Mouse (Mus musculus): Measurements from ENCODE around the gene Cbfa2t3. TPM values are rescaled to one million over a fixed set of nuclear protein-coding genes. Genes with fewer than 3 reads are reported as not detected.
A peak's percentile ranks its signal among the peaks of the same experiment; 100 is the strongest.

Gene Cbfa2t3
- polyA plus RNA-seq, 1 experiment from 2014 or later: 6.0 TPM

GRCm38 (mm10) chr8:122579196-122579595, 119.7 kb downstream of the Cbfa2t3 start:
- Histone ChIP-seq H3K4me3 (ENCODE audit: low read depth, low read length) (no peak overlapping the region), H3K9me3 (ENCODE audit: control insufficient read depth, low read length) (no peaks in the 10 kb centered on the region), H3K27ac (ENCODE audit: low read depth, low read length) (no peak overlapping the region), H3K4me2 (ENCODE audit: low read depth, low read length, severe bottlenecking) (no peak overlapping the region), H3K27me3 (ENCODE audit: control insufficient read depth, insufficient read depth, low read length) (no peaks in the 10 kb centered on the region), H3K4me1 (replicated peaks; ENCODE audit: control insufficient read depth, insufficient read depth, low read length) (peaks cover 22% of the 10 kb centered on the region), H3K36me3 (ENCODE audit: control insufficient read depth, insufficient read depth, low read length) (no peaks in the 10 kb centered on the region), H3K9ac (ENCODE audit: low read length) (no peak overlapping the region)
- 22% methylated on average over 7 of the region's 7 CpGs for WGBS
- DNase-seq (ENCODE audit: low spot score): no peak
- no peak for ATAC-seq (replicated peaks; ENCODE audit: low FRiP score)

- WGBS: 42% methylated on average over 10 of the region's 10 CpGs
- Histone ChIP-seq H3K27ac (ENCODE audit: low read depth, low read length) (no peak overlapping the region), H3K4me3 (ENCODE audit: low read depth, low read length) (peak overlapping the region; percentile 44; the same call in 1 of the 2 replicates), H3K36me3 (ENCODE audit: control insufficient read depth, insufficient read depth, low read length) (peaks cover 4% of the 10 kb centered on the region; the same call in 1 of the 2 replicates), H3K4me2 (ENCODE audit: low read depth, low read length, severe bottlenecking) (peak overlapping the region; percentile 52; the same call in 1 of the 2 replicates), H3K9me3 (ENCODE audit: control insufficient read depth, low read length) (no peaks in the 10 kb centered on the region), H3K27me3 (ENCODE audit: control insufficient read depth, insufficient read depth, low read length) (no peaks in the 10 kb centered on the region), H3K4me1 (replicated peaks; ENCODE audit: control insufficient read depth, insufficient read depth, low read length) (peaks cover 24% of the 10 kb centered on the region), H3K9ac (ENCODE audit: low read length) (peak overlapping the region; percentile 61)
- ATAC-seq (replicated peaks; ENCODE audit: low FRiP score): peak; percentile 26
- no peak for DNase-seq (ENCODE audit: low spot score)
These were observed 121.8 kb downstream of the Cbfa2t3 start for GRCm38 (mm10) chr8:122577116-122577515.

GRCm38 (mm10) chr8:122576648-122577022, 122.3 kb downstream of the Cbfa2t3 start, which contains the start of gene Aprt:
Gene Aprt, minus strand, starts transcription at chr8:122576909.
- ATAC-seq (replicated peaks; ENCODE audit: low FRiP score) (peak; percentile 92), DNase-seq (ENCODE audit: low spot score) (peak; percentile 97)
- Histone ChIP-seq H3K4me1 (replicated peaks; ENCODE audit: control insufficient read depth, insufficient read depth, low read length) (peaks cover 24% of the 10 kb centered on the region), H3K27ac (ENCODE audit: low read depth, low read length) (no peak within 1 kb of the TSS), H3K9me3 (ENCODE audit: control insufficient read depth, low read length) (no peaks in the 10 kb centered on the region), H3K9ac (ENCODE audit: low read length) (peak within 1 kb of the TSS; percentile 61), H3K36me3 (ENCODE audit: control insufficient read depth, insufficient read depth, low read length) (peaks cover 8% of the 10 kb centered on the region; the same call in 1 of the 2 replicates), H3K4me2 (ENCODE audit: low read depth, low read length, severe bottlenecking) (peak within 1 kb of the TSS; percentile 52), H3K4me3 (ENCODE audit: low read depth, low read length) (peak within 1 kb of the TSS; percentile 44), H3K27me3 (ENCODE audit: control insufficient read depth, insufficient read depth, low read length) (no peaks in the 10 kb centered on the region)
- under 1% methylated on average over 39 of the region's 39 CpGs for WGBS

DNA sequence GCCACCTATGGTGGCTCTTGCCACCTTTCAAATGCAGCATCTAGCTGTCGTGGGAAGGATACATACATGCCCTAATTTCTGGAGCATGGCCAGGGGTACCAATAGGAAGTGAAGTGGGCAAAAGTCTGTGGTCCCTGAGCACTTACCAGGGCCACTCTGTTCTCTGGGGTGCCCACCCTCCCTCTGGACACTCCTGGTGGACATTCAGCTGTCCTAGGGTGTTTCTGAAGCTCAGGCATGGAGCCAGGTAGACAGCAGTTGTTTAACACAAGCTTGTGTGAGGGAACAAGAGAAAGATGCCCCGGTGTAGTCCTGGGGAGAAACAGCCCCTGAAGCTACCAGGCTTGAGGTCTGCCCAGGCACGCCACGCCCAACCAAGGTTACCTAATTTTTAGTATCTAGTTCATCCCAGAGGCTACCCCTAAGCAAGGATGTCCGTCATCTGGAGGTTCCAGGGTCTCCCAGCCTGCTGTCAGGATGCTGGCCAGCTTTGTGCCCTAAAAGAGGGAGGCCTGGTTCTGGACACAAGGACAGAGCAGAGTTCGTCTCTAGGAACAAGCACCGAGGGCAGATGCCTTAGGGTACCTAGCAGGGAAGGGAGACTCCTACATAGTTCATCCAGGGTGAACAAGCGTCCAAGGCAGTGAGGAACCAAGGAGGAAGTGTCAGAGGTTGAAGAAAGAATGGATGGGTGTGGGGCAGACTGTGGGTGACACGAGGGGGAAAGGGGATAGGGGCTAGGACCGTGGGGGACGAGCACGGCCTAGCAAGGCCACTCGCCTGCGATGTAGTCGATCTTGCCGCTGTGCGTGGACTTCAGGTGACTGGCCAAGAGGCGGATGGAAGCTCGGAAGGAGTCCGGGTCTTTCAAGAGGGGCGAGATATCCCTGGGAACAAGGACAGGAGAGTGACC, 122.9 kb downstream of the Cbfa2t3 start:
- peaks cover 15% of the 10 kb centered on the region; the same call in 1 of the 2 replicates for H3K36me3 ChIP-seq (ENCODE audit: control insufficient read depth, insufficient read depth, low read length)
- DNase-seq (ENCODE audit: low spot score) (no peak), ATAC-seq (replicated peaks; ENCODE audit: low FRiP score) (peak; percentile 25)
- peak overlapping the region; percentile 52 for H3K4me2 ChIP-seq (ENCODE audit: low read depth, low read length, severe bottlenecking)
- H3K4me1 ChIP-seq (replicated peaks; ENCODE audit: control insufficient read depth, insufficient read depth, low read length): peaks cover 24% of the 10 kb centered on the region
- no peaks in the 10 kb centered on the region for H3K9me3 ChIP-seq (ENCODE audit: control insufficient read depth, low read length)
- no peak overlapping the region for H3K27ac ChIP-seq (ENCODE audit: low read depth, low read length)
- no peaks in the 10 kb centered on the region for H3K27me3 ChIP-seq (ENCODE audit: control insufficient read depth, insufficient read depth, low read length)
- 18% methylated on average over 21 of the region's 21 CpGs for WGBS
- H3K4me3 ChIP-seq (ENCODE audit: low read depth, low read length): peak overlapping the region; percentile 44
- H3K9ac ChIP-seq (ENCODE audit: low read length): peak overlapping the region; percentile 61

DNA sequence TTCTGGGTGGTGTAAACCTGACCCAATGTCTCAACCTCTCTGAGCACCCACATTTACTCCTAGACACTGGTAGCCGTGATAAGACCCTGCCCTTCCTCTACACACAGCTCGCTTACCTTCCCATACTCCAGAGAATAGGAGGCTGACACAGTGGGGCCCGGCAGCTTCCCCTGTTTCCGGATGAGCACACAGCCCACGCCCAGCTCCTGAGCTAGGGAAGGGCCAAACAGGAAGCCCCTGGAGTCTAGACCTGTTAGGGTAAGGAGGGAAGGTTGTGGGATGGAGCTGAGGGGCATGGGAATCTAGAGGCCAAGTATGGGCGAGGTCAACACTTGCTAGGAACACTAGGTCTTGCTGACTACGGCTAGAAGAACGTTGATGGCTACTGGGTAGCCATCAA, 123.6 kb downstream of the Cbfa2t3 start:
- Histone ChIP-seq H3K9ac (ENCODE audit: low read length) (no peak overlapping the region), H3K4me1 (replicated peaks; ENCODE audit: control insufficient read depth, insufficient read depth, low read length) (peaks cover 24% of the 10 kb centered on the region), H3K4me3 (ENCODE audit: low read depth, low read length) (no peak overlapping the region), H3K36me3 (ENCODE audit: control insufficient read depth, insufficient read depth, low read length) (peaks cover 18% of the 10 kb centered on the region), H3K27ac (ENCODE audit: low read depth, low read length) (no peak overlapping the region), H3K4me2 (ENCODE audit: low read depth, low read length, severe bottlenecking) (no peak overlapping the region), H3K9me3 (ENCODE audit: control insufficient read depth, low read length) (no peaks in the 10 kb centered on the region), H3K27me3 (ENCODE audit: control insufficient read depth, insufficient read depth, low read length) (no peaks in the 10 kb centered on the region)
- DNase-seq (ENCODE audit: low spot score) (no peak), ATAC-seq (replicated peaks; ENCODE audit: low FRiP score) (no peak)
- 73% methylated on average over 8 of the region's 8 CpGs for WGBS

Small RNAs within 50 kb of the gene (microRNA-seq; reads per million reads assigned to microRNA genes)
- not detected for gene Mir6396 (ENCODE audit: insufficient number of aligned reads)

Other genes starting within 250 kb of the Cbfa2t3 start
- gene Snai3, start 238.4 kb downstream of the Cbfa2t3 start, polyA plus RNA-seq (2014; fragmentation: Nextera tagmentation; extraction: Ambion mirVana): 0.37 TPM in 1 of 2 replicates, not detected in the other
- 31.2 and 36.0 TPM in 2 replicates for gene Rnf166, start 223.0 kb downstream of the Cbfa2t3 start, polyA plus RNA-seq (2014; fragmentation: Nextera tagmentation; extraction: Ambion mirVana)
- 75.7 and 84.5 TPM in 2 replicates for gene Ctu2, start 223.0 kb downstream of the Cbfa2t3 start, polyA plus RNA-seq (2014; fragmentation: Nextera tagmentation; extraction: Ambion mirVana)
- 5.8 and 5.9 TPM in 2 replicates for gene Piezo1, start 147.8 kb downstream of the Cbfa2t3 start, polyA plus RNA-seq (2014; fragmentation: Nextera tagmentation; extraction: Ambion mirVana)
- 57.9 and 59.6 TPM in 2 replicates for gene Cdt1, start 131.1 kb downstream of the Cbfa2t3 start, polyA plus RNA-seq (2014; fragmentation: Nextera tagmentation; extraction: Ambion mirVana)
- gene Aprt, start 122.2 kb downstream of the Cbfa2t3 start, polyA plus RNA-seq (2014; fragmentation: Nextera tagmentation; extraction: Ambion mirVana): 235 and 251 TPM in 2 replicates
- 4.5 and 5.8 TPM in 2 replicates for gene Galns, start 87.6 kb downstream of the Cbfa2t3 start, polyA plus RNA-seq (2014; fragmentation: Nextera tagmentation; extraction: Ambion mirVana)
- 39.3 and 49.9 TPM in 2 replicates for gene Trappc2l, start 87.5 kb downstream of the Cbfa2t3 start, polyA plus RNA-seq (2014; fragmentation: Nextera tagmentation; extraction: Ambion mirVana)
- gene Pabpn1l, start 76.4 kb downstream of the Cbfa2t3 start, polyA plus RNA-seq (2014; fragmentation: Nextera tagmentation; extraction: Ambion mirVana): not detected in 2 replicates
- 15.6 and 16.3 TPM in 2 replicates for gene Acsf3, start 76.4 kb upstream of the Cbfa2t3 start, polyA plus RNA-seq (2014; fragmentation: Nextera tagmentation; extraction: Ambion mirVana)
- 0.56 and 0.92 TPM in 2 replicates for gene Cdh15, start 148.9 kb upstream of the Cbfa2t3 start, polyA plus RNA-seq (2014; fragmentation: Nextera tagmentation; extraction: Ambion mirVana)